Mouse (Mus musculus) B cell, adult 62 days (primary cell): Measurements from ENCODE around the gene Bbs4. TPM values are rescaled to one million over a fixed set of nuclear protein-coding genes. Genes with fewer than 3 reads are reported as not detected.

Experiments
- total RNA-seq: library from RNA; stranded (reverse); gene quantifications from 4 replicates; pipeline ENCODE4 v1.2.4, GENCODE M21; 2023

The Bbs4 gene
- 4.7 to 8.6 TPM (median 6.3 TPM) in 4 replicates for total RNA-seq

DNA sequence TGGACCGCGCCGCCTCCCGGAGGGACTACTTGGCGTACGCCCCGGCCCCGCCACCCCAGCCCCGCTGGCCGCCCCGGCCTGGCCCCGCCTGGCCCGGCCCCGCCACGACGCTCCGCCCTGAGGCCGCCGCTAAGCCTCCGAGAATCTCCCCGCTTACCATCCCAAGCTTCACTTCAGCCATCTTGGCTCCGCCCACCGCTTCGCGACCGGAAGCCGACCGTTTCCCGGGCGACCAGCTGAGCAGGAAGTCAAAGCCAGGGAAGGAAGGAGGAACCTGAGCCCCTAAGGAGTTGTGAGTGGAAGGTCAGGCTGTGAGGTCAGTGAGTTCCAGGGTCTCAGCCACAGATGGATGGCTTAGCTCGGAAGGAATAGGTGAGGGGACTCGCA, at the start of gene Bbs4:
Gene Bbs4 (minus strand): TSS at position 256 of the 387 bp plus-strand sequence.

DNA sequence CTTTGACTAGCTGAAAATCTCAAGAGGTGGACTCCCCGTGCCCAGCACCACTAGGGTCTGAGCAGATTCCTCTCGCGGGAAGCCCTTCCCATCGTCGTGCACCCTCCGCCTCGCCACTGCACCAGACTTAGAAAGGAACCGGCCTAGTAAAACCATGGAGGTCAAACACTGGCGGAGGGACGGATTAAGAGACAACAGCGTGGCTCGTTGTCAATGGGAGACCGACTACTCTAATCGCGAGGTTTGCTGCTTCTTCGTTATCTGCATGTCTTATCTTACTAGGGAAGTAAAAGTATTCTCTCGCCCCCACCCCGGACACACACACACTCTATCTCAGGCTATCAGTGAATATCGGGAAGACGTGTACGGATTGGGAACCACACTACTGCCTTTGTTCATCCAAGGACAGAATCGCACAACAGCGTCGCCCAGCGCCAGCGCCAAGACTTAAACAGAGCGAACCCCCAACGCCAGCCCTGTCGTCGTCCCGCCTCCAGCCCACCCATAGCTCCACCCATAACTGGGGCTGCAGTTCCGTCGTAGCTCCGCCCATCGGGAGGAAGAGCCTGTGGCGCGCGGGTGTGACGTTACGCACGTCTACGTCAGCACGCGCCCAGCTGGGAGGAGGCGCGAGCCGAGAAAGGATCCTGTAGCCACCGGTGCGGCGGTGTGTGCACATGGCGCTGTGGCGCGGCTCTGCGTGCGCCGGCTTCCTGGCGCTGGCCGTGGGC, 62.2 kb downstream of the Bbs4 start, which contains the start of gene Adpgk:
Gene Adpgk (plus strand): TSS at position 602 of the 731 bp plus-strand sequence.

Other genes with a start within 250 kb of the Bbs4 start
- 57.9 to 59.3 TPM (median 58.9 TPM) in 4 replicates for gene Adpgk, start 62.0 kb downstream of the Bbs4 start, total RNA-seq
- gene Arih1, start 133.1 kb upstream of the Bbs4 start, total RNA-seq, result 149 to 170 TPM (median 156 TPM) in 4 replicates
- gene Hexa, start 186.0 kb upstream of the Bbs4 start, total RNA-seq, result 56.7 to 62.4 TPM (median 59.7 TPM) in 4 replicates
- 0.50 to 1.3 TPM (median 0.63 TPM) in 4 replicates for gene Tmem202, start 186.3 kb upstream of the Bbs4 start, total RNA-seq
- not detected in 4 replicates for gene Celf6, start 224.4 kb upstream of the Bbs4 start, total RNA-seq